ENCODE assay signal across 14 mouse cellular contexts in genomic region chr1:192416241-192416821, GRCm38 (mm10).
DNase-seq lines count a peak whose midpoint lies in the region; ATAC-seq lines count a peak whose summit lies in the region.
"Had no signal": no experiment of that assay in that cellular context is flagged by ENCODE, and none has a peak within 500 bp of the region (broad histone marks: within the 10 kb centered on the region; RNA-seq: fewer than 3 reads in every experiment).

No protein-coding gene starts in this region.

- H3K4me2 ChIP-seq in forebrain, embryonic 15.5 days (replicated peaks), result no peak overlapping the region
- H3K4me2 ChIP-seq in neural tube, embryonic 15.5 days, result no peak overlapping the region
- H3K4me2 ChIP-seq: neural tube, embryonic 13.5 days had no signal

- no peaks in the 10 kb centered on the region for H3K9me3 ChIP-seq in forebrain, embryonic 15.5 days
- no peaks in the 10 kb centered on the region for H3K9me3 ChIP-seq in neural tube, embryonic 15.5 days (replicated peaks)
- H3K9me3 ChIP-seq: limb, embryonic 10.5 days; neural tube, embryonic 13.5 days had no signal

- H3K27ac ChIP-seq in forebrain, embryonic 15.5 days (replicated peaks), result 0 out of 2 replicates have a peak overlapping the region, but pooled peaks have one; percentile 25
- no peak overlapping the region for H3K27ac ChIP-seq in neural tube, embryonic 15.5 days (replicated peaks)
- H3K27ac ChIP-seq: limb, embryonic 10.5 days; neural tube, embryonic 13.5 days had no signal

- no peaks in the 10 kb centered on the region for H3K36me3 ChIP-seq in forebrain, embryonic 15.5 days
- H3K36me3 ChIP-seq in neural tube, embryonic 15.5 days, result no peaks in the 10 kb centered on the region
- H3K36me3 ChIP-seq: limb, embryonic 10.5 days; neural tube, embryonic 13.5 days had no signal

- no peak overlapping the region for H3K9ac ChIP-seq in forebrain, embryonic 15.5 days (replicated peaks)
- no peak overlapping the region for H3K9ac ChIP-seq in neural tube, embryonic 15.5 days (replicated peaks)
- H3K9ac ChIP-seq: neural tube, embryonic 13.5 days had no signal

- WGBS in forebrain, embryonic 15.5 days, result 67% methylated on average over 9 of the region's 9 CpGs
- WGBS in neural tube, embryonic 15.5 days, result 74% methylated on average over 9 of the region's 9 CpGs

- H3K4me1 ChIP-seq in forebrain, embryonic 15.5 days, result peaks cover 11% of the 10 kb centered on the region; the same call in 1 of the 2 replicates
- H3K4me1 ChIP-seq in neural tube, embryonic 15.5 days, result no peaks in the 10 kb centered on the region
- H3K4me1 ChIP-seq: limb, embryonic 10.5 days; neural tube, embryonic 13.5 days had no signal

- peak; percentile 58; the same call in 1 of the 2 replicates for ATAC-seq in forebrain, embryonic 15.5 days (replicated peaks)
- no peak for ATAC-seq in neural tube, embryonic 15.5 days (ENCODE audit: low FRiP score)

- no peak overlapping the region for H3K4me3 ChIP-seq in forebrain, embryonic 15.5 days
- no peak overlapping the region for H3K4me3 ChIP-seq in neural tube, embryonic 15.5 days (replicated peaks)
- H3K4me3 ChIP-seq: erythroblast, embryonic 14.5 days; limb, embryonic 10.5 days; neural tube, embryonic 13.5 days had no signal

- no peaks in the 10 kb centered on the region for H3K27me3 ChIP-seq in forebrain, embryonic 15.5 days
- H3K27me3 ChIP-seq in neural tube, embryonic 15.5 days (replicated peaks), result no peaks in the 10 kb centered on the region
- H3K27me3 ChIP-seq: neural tube, embryonic 13.5 days had no signal

- peak; percentile 72 for DNase-seq in kidney, adult 18-20 months
- no peak for DNase-seq in kidney, postnatal 4 days
- DNase-seq in adrenal gland, postnatal 10 days, result peak; percentile 5
- DNase-seq in cerebellum, adult 11 months, result peak; percentile 40
- DNase-seq in B cell, adult 2 months, result no peak
- no peak for DNase-seq in frontal cortex, postnatal 36 days (ENCODE audit: low spot score in 2 of 2)
- DNase-seq: gastrocnemius, postnatal 36 days; heart, postnatal 36 days; lung, adult 2 months had no signal

Comparison
In these comparisons a context has a peak if more than half of its experiments do, and no peak if none do; other contexts are left out.
1. DNase-seq: peak in kidney, adult 18-20 months (single experiment), adrenal gland, postnatal 10 days (single experiment) and cerebellum, adult 11 months (single experiment); none in kidney, postnatal 4 days (0 of 2), B cell, adult 2 months (0 of 2) and frontal cortex, postnatal 36 days (0 of 2).